Mouse (Mus musculus): ENCODE results near the gene Ddc. TPM values are rescaled to one million over a fixed set of nuclear protein-coding genes. Genes with fewer than 3 reads are reported as not detected.
A peak's percentile ranks its signal among the peaks of the same experiment; 100 is the strongest.

Gene Ddc
- polyA plus RNA-seq, 1 experiment from 2014 or later: 21.7 TPM

GRCm38 (mm10) chr11:11845044-11845443 lies 52.9 kb downstream of the Ddc start:
- no peak for ATAC-seq
- Histone ChIP-seq H3K4me3 (ENCODE audit: low read depth, low read length) (no peak overlapping the region), H3K27me3 (ENCODE audit: control insufficient read depth, insufficient read depth, low read depth, low read length) (no peaks in the 10 kb centered on the region), H3K4me2 (ENCODE audit: low read length) (no peak overlapping the region), H3K9ac (ENCODE audit: low read depth, low read length) (no peak overlapping the region), H3K4me1 (ENCODE audit: control insufficient read depth, insufficient read depth, low read length) (peaks cover 13% of the 10 kb centered on the region), H3K27ac (ENCODE audit: low read length) (no peak overlapping the region; the same call in 1 of the 2 replicates), H3K36me3 (ENCODE audit: control insufficient read depth, insufficient read depth, low read length) (no peaks in the 10 kb centered on the region), H3K9me3 (replicated peaks; ENCODE audit: control insufficient read depth, low read length, poor library complexity, severe bottlenecking) (no peaks in the 10 kb centered on the region)
- 59% methylated on average over 8 of the region's 8 CpGs for WGBS

GRCm38 (mm10) chr11:11844367-11844971 lies 53.5 kb downstream of the Ddc start:
- Histone ChIP-seq H3K9ac (ENCODE audit: low read depth, low read length) (no peak overlapping the region), H3K27ac (ENCODE audit: low read length) (peak overlapping the region; percentile 50; the same call in 1 of the 2 replicates), H3K9me3 (replicated peaks; ENCODE audit: control insufficient read depth, low read length, poor library complexity, severe bottlenecking) (no peaks in the 10 kb centered on the region), H3K4me3 (ENCODE audit: low read depth, low read length) (no peak overlapping the region), H3K36me3 (ENCODE audit: control insufficient read depth, insufficient read depth, low read length) (no peaks in the 10 kb centered on the region), H3K4me1 (ENCODE audit: control insufficient read depth, insufficient read depth, low read length) (peaks cover 9% of the 10 kb centered on the region; the same call in 1 of the 2 replicates), H3K4me2 (ENCODE audit: low read length) (no peak overlapping the region), H3K27me3 (ENCODE audit: control insufficient read depth, insufficient read depth, low read depth, low read length) (no peaks in the 10 kb centered on the region)
- peak; percentile 81 for ATAC-seq
- 34% methylated on average over 13 of the region's 13 CpGs for WGBS

GRCm38 (mm10) chr11:11841590-11841989 lies 56.4 kb downstream of the Ddc start:
- 85% methylated on average over 4 of the region's 4 CpGs for WGBS
- Histone ChIP-seq H3K4me1 (ENCODE audit: control insufficient read depth, insufficient read depth, low read length) (peaks cover 9% of the 10 kb centered on the region; the same call in 1 of the 2 replicates), H3K27me3 (ENCODE audit: control insufficient read depth, insufficient read depth, low read depth, low read length) (no peaks in the 10 kb centered on the region; the same call in 1 of the 2 replicates), H3K36me3 (ENCODE audit: control insufficient read depth, insufficient read depth, low read length) (no peaks in the 10 kb centered on the region), H3K4me2 (ENCODE audit: low read length) (no peak overlapping the region), H3K9me3 (replicated peaks; ENCODE audit: control insufficient read depth, low read length, poor library complexity, severe bottlenecking) (no peaks in the 10 kb centered on the region), H3K27ac (ENCODE audit: low read length) (no peak overlapping the region), H3K9ac (ENCODE audit: low read depth, low read length) (no peak overlapping the region), H3K4me3 (ENCODE audit: low read depth, low read length) (no peak overlapping the region)
- ATAC-seq: no peak

- no peaks in the 10 kb centered on the region for H3K9me3 ChIP-seq (replicated peaks; ENCODE audit: control insufficient read depth, low read length, poor library complexity, severe bottlenecking)
- ATAC-seq: no peak
- H3K9ac ChIP-seq (ENCODE audit: low read depth, low read length): no peak overlapping the region
- H3K4me2 ChIP-seq (ENCODE audit: low read length): no peak overlapping the region
- H3K36me3 ChIP-seq (ENCODE audit: control insufficient read depth, insufficient read depth, low read length): no peaks in the 10 kb centered on the region
- no peak overlapping the region for H3K27ac ChIP-seq (ENCODE audit: low read length)
- 63% methylated on average over 2 of the region's 2 CpGs for WGBS
- no peak overlapping the region for H3K4me3 ChIP-seq (ENCODE audit: low read depth, low read length)
- peaks cover 12% of the 10 kb centered on the region; the same call in 1 of the 2 replicates for H3K4me1 ChIP-seq (ENCODE audit: control insufficient read depth, insufficient read depth, low read length)
- H3K27me3 ChIP-seq (ENCODE audit: control insufficient read depth, insufficient read depth, low read depth, low read length): no peaks in the 10 kb centered on the region; the same call in 1 of the 2 replicates
These were observed 57.2 kb downstream of the Ddc start for GRCm38 (mm10) chr11:11840746-11841145.

- Histone ChIP-seq H3K4me2 (ENCODE audit: low read length) (no peak overlapping the region), H3K9me3 (replicated peaks; ENCODE audit: control insufficient read depth, low read length, poor library complexity, severe bottlenecking) (no peaks in the 10 kb centered on the region), H3K4me1 (ENCODE audit: control insufficient read depth, insufficient read depth, low read length) (peaks cover 10% of the 10 kb centered on the region; the same call in 1 of the 2 replicates), H3K9ac (ENCODE audit: low read depth, low read length) (no peak overlapping the region), H3K27me3 (ENCODE audit: control insufficient read depth, insufficient read depth, low read depth, low read length) (no peaks in the 10 kb centered on the region; the same call in 1 of the 2 replicates), H3K27ac (ENCODE audit: low read length) (no peak overlapping the region), H3K36me3 (ENCODE audit: control insufficient read depth, insufficient read depth, low read length) (no peaks in the 10 kb centered on the region), H3K4me3 (ENCODE audit: low read depth, low read length) (no peak overlapping the region)
- 94% methylated on average over 7 of the region's 7 CpGs for WGBS
- no peak for ATAC-seq
These were observed 58.1 kb downstream of the Ddc start for GRCm38 (mm10) chr11:11839874-11840273.

GRCm38 (mm10) chr11:11837384-11837783 lies 60.6 kb downstream of the Ddc start:
- no peak for ATAC-seq
- 94% methylated on average over 5 of the region's 5 CpGs for WGBS
- Histone ChIP-seq H3K9me3 (replicated peaks; ENCODE audit: control insufficient read depth, low read length, poor library complexity, severe bottlenecking) (no peaks in the 10 kb centered on the region), H3K36me3 (ENCODE audit: control insufficient read depth, insufficient read depth, low read length) (no peaks in the 10 kb centered on the region), H3K27ac (ENCODE audit: low read length) (no peak overlapping the region), H3K4me2 (ENCODE audit: low read length) (no peak overlapping the region), H3K4me3 (ENCODE audit: low read depth, low read length) (no peak overlapping the region), H3K9ac (ENCODE audit: low read depth, low read length) (no peak overlapping the region), H3K27me3 (ENCODE audit: control insufficient read depth, insufficient read depth, low read depth, low read length) (no peaks in the 10 kb centered on the region; the same call in 1 of the 2 replicates), H3K4me1 (ENCODE audit: control insufficient read depth, insufficient read depth, low read length) (peaks cover 3% of the 10 kb centered on the region; the same call in 1 of the 2 replicates)

- no peaks in the 10 kb centered on the region; the same call in 1 of the 2 replicates for H3K27me3 ChIP-seq (ENCODE audit: control insufficient read depth, insufficient read depth, low read depth, low read length)
- H3K9me3 ChIP-seq (replicated peaks; ENCODE audit: control insufficient read depth, low read length, poor library complexity, severe bottlenecking): no peaks in the 10 kb centered on the region
- 46% methylated on average over 18 of the region's 18 CpGs for WGBS
- peaks cover 3% of the 10 kb centered on the region; the same call in 1 of the 2 replicates for H3K4me1 ChIP-seq (ENCODE audit: control insufficient read depth, insufficient read depth, low read length)
- H3K4me3 ChIP-seq (ENCODE audit: low read depth, low read length): no peak overlapping the region
- 0 out of 2 replicates have a peak, but pooled peaks have one; percentile 29 for ATAC-seq
- no peak overlapping the region for H3K4me2 ChIP-seq (ENCODE audit: low read length)
- H3K36me3 ChIP-seq (ENCODE audit: control insufficient read depth, insufficient read depth, low read length): no peaks in the 10 kb centered on the region
- H3K9ac ChIP-seq (ENCODE audit: low read depth, low read length): no peak overlapping the region
- no peak overlapping the region for H3K27ac ChIP-seq (ENCODE audit: low read length)
These were observed 61.1 kb downstream of the Ddc start for GRCm38 (mm10) chr11:11836713-11837370.

- Histone ChIP-seq H3K27ac (ENCODE audit: low read length) (no peak overlapping the region), H3K27me3 (ENCODE audit: control insufficient read depth, insufficient read depth, low read depth, low read length) (no peaks in the 10 kb centered on the region; the same call in 1 of the 2 replicates), H3K9me3 (replicated peaks; ENCODE audit: control insufficient read depth, low read length, poor library complexity, severe bottlenecking) (no peaks in the 10 kb centered on the region), H3K36me3 (ENCODE audit: control insufficient read depth, insufficient read depth, low read length) (no peaks in the 10 kb centered on the region), H3K4me1 (ENCODE audit: control insufficient read depth, insufficient read depth, low read length) (peaks cover 3% of the 10 kb centered on the region; the same call in 1 of the 2 replicates), H3K9ac (ENCODE audit: low read depth, low read length) (no peak overlapping the region), H3K4me2 (ENCODE audit: low read length) (no peak overlapping the region), H3K4me3 (ENCODE audit: low read depth, low read length) (no peak overlapping the region)
- no peak for ATAC-seq
- 44% methylated on average over 8 of the region's 8 CpGs for WGBS
These were observed 61.7 kb downstream of the Ddc start for GRCm38 (mm10) chr11:11836262-11836661.

- Histone ChIP-seq H3K27ac (ENCODE audit: low read length) (no peak overlapping the region), H3K9ac (ENCODE audit: low read depth, low read length) (no peak overlapping the region), H3K4me1 (ENCODE audit: control insufficient read depth, insufficient read depth, low read length) (peaks cover 5% of the 10 kb centered on the region; the same call in 1 of the 2 replicates), H3K9me3 (replicated peaks; ENCODE audit: control insufficient read depth, low read length, poor library complexity, severe bottlenecking) (no peaks in the 10 kb centered on the region), H3K4me3 (ENCODE audit: low read depth, low read length) (no peak overlapping the region), H3K27me3 (ENCODE audit: control insufficient read depth, insufficient read depth, low read depth, low read length) (no peaks in the 10 kb centered on the region; the same call in 1 of the 2 replicates), H3K36me3 (ENCODE audit: control insufficient read depth, insufficient read depth, low read length) (no peaks in the 10 kb centered on the region), H3K4me2 (ENCODE audit: low read length) (no peak overlapping the region)
- WGBS: 78% methylated on average over 4 of the region's 4 CpGs
- ATAC-seq: no peak
These were observed 62.2 kb downstream of the Ddc start for GRCm38 (mm10) chr11:11835791-11836190.

Measured in midbrain, embryonic 16.5 days (tissue).